Mouse (Mus musculus) liver, postnatal 0 days (tissue): ENCODE data around the gene Tex48. TPM values are rescaled to one million over a fixed set of nuclear protein-coding genes. Genes with fewer than 3 reads are reported as not detected.

Experiments
- ATAC-seq: fragments of 200-750 bp; cut with Nextera tagmentation; 2 replicates; pipeline ENCODE4 v1.8.0; 2017; ENCODE audit warnings: mild to moderate bottlenecking, moderate library complexity
- DNase-seq: peaks from one replicate; pipeline ENCODE4 v3.0.0-alpha.2; 2016
- H3K27ac ChIP-seq: fragments of 300-500 bp; sonication (generic); 2 replicates; pipeline ENCODE4 v1.5.1; 2014; ENCODE audit warnings: antibody characterized with exemption, moderate library complexity, mild to moderate bottlenecking, low read depth
- H3K27me3 ChIP-seq: fragments of 300-500 bp; sonication (generic); 2 replicates; pipeline ENCODE4 v1.6.1; 2014; ENCODE audit warnings: low read length, control low read depth, mixed read lengths; ENCODE audit not compliant: insufficient read depth
- H3K36me3 ChIP-seq: fragments of 300-500 bp; sonication (generic); replicated peaks from 2 replicates; pipeline ENCODE4 v1.6.1; 2014; ENCODE audit warnings: mild to moderate bottlenecking, control low read depth, low read length, moderate library complexity, mixed read lengths; ENCODE audit not compliant: insufficient read depth
- H3K4me1 ChIP-seq: fragments of 300-500 bp; sonication (generic); 2 replicates; pipeline ENCODE4 v1.6.1; 2014; ENCODE audit warnings: antibody characterized with exemption, mild to moderate bottlenecking, control low read depth; ENCODE audit not compliant: insufficient read depth
- H3K4me2 ChIP-seq: fragments of 300-500 bp; sonication (generic); 2 replicates; pipeline ENCODE4 v1.6.1; 2014; ENCODE audit warnings: low read depth, mild to moderate bottlenecking, low read length, moderate library complexity, mixed read lengths
- H3K4me3 ChIP-seq: fragments of 300-500 bp; sonication (generic); 2 replicates; pipeline ENCODE4 v1.5.1; 2014; ENCODE audit warnings: low read depth, low read length
- H3K9ac ChIP-seq: fragments of 300-500 bp; sonication (generic); replicated peaks from 2 replicates; pipeline ENCODE4 v1.6.1; 2014; ENCODE audit warnings: mild to moderate bottlenecking, moderate library complexity
- H3K9me3 ChIP-seq: fragments of 300-500 bp; sonication (generic); 2 replicates; pipeline ENCODE4 v1.6.1; 2016; ENCODE audit warnings: mild to moderate bottlenecking, control low read depth, low read length, mixed read lengths
- CTCF ChIP-seq: sonication (generic); IDR thresholded peaks from 2 replicates; pipeline ENCODE4 v1.5.1; 2016; ENCODE audit warnings: antibody characterized with exemption, low read depth
- EP300 ChIP-seq: IDR thresholded peaks from 2 replicates; pipeline ENCODE4 v1.6.1; 2016; ENCODE audit warnings: antibody characterized with exemption, low read depth, mild to moderate bottlenecking
- WGBS: fragments of 180-500 bp; shearing (Covaris S2); extraction: QIAGEN DNeasy Blood & Tissue Kit; methylation state at CpG from one replicate; pipeline ENCODE4 v1.1.7; 2014; ENCODE audit not compliant: insufficient replicate concordance; 5-methylcytosine and 5-hydroxymethylcytosine counted together
- polyA plus RNA-seq: library from polyadenylated mRNA; unstranded; fragments of >200 nt; fragmentation: Nextera tagmentation; extraction: Ambion mirVana; gene quantifications from 2 replicates; pipeline ENCODE4 v1.2.1, GENCODE M21; 2015

The Tex48 gene
- polyA plus RNA-seq, 1 experiment from 2014 or later, result not detected

DNA sequence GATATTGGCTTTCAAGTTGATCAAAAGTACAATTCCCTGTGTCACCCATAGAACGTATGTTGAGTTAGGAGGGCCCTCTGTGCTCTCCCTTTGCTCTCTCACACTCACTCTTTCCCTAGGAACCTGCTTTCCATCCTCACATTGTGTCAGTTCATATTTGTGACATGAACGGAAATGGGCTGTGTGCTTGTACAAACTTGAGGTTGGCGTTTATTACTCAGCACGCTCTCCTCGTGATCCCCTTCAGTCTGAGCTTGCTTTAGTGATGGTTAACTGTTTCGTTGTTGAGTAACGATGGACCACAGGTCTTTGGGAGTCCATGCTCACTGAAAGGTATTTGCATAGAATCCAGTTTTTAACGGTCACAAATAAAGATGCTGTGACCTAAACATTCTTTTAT is 4.9 kb upstream of the Tex48 start:
- Histone ChIP-seq H3K9ac (no peak overlapping the region), H3K4me3 (no peak overlapping the region), H3K4me1 (no peaks in the 10 kb centered on the region), H3K4me2 (no peak overlapping the region), H3K27ac (no peak overlapping the region), H3K9me3 (no peaks in the 10 kb centered on the region), H3K36me3 (no peaks in the 10 kb centered on the region), H3K27me3 (no peaks in the 10 kb centered on the region)
- no peak for TF ChIP-seq EP300
- TF ChIP-seq CTCF, result no peak
- no peak for ATAC-seq
- WGBS, result 74% methylated on average over 8 of the region's 8 CpGs
- DNase-seq, result no peak

DNA sequence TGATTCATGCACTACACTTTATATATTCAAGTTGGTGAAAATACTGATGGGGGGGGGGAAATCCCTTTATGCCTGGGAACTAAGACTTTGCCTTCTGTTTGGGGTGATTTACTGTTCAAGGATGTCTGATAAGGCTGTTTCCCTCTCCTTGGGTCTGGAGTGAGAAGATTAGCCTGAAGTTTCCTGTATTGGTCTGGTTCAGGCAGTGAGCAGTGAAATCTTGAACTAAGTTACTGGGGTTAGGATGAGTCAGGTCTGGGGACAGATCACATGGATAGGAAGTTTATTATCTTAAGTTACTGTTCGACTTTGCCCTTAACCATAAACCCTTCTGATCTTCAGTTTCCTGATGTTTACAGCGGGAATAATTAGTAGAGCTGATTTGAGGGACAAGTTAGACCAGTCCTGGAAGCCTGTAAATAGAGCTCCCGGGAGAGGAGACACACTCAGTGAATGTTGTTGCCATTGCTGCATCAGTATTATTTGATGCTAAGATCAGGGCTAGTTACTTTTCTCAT is 3.4 kb upstream of the Tex48 start:
- Histone ChIP-seq H3K4me1 (no peaks in the 10 kb centered on the region), H3K4me2 (no peak overlapping the region), H3K27me3 (no peaks in the 10 kb centered on the region), H3K27ac (no peak overlapping the region), H3K9ac (no peak overlapping the region), H3K36me3 (no peaks in the 10 kb centered on the region), H3K4me3 (no peak overlapping the region), H3K9me3 (no peaks in the 10 kb centered on the region)
- whole genome bisulfite sequencing, result 26% methylated on average over 3 of the region's 3 CpGs
- TF ChIP-seq EP300, result no peak
- TF ChIP-seq CTCF, result no peak
- ATAC-seq (no peak), DNase-seq (no peak)

DNA sequence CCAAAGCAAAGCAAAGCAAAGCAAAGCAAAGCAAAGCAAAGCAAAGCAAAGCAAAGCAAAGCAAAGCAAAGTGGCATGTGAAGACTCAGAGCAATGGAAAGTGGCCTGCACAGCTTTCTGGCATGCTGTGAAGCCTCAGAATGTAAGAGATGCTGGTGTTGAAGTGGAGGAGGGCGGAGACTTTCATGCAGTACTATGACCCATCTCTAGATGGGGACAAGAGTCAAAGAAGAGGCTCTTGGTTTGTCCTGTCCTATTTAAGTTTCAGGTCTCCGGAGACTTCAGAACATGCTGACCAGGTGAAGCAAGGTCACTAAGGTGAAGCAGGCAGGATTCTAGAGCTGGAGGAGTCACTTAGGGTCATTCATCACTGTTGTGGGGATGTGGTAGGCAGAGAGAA is 367 bp downstream of the Tex48 start:
- ATAC-seq (no peak), DNase-seq (no peak)
- H3K4me1 ChIP-seq, result no peaks in the 10 kb centered on the region
- H3K4me2 ChIP-seq, result no peak overlapping the region
- TF ChIP-seq CTCF (no peak), EP300 (no peak)
- no peak overlapping the region for H3K4me3 ChIP-seq
- no peaks in the 10 kb centered on the region for H3K9me3 ChIP-seq
- no peak overlapping the region for H3K9ac ChIP-seq
- no peak overlapping the region for H3K27ac ChIP-seq
- H3K36me3 ChIP-seq, result no peaks in the 10 kb centered on the region
- no peaks in the 10 kb centered on the region for H3K27me3 ChIP-seq
- WGBS, result 67% methylated on average over 2 of the region's 2 CpGs

DNA sequence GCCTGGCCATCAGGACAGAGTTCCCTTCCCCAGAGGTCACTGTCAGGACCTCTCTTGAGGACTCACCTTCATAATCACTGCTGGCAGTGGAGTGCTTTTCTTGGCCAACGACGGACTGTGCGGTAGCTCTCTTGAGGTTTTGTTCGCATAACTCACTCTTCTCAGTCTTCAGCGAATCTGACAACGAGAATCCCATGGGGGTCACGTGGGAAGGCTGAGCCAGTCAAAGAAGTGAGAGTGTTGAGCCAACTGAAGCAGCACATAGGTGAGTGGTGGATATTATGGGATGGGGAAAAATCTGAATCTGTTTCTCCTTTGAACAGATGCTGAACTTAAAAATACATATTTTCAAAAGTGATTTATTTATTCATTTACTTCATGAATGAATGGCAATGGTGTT is 13.8 kb downstream of the Tex48 start:
- Histone ChIP-seq H3K9me3 (no peaks in the 10 kb centered on the region), H3K36me3 (no peaks in the 10 kb centered on the region), H3K4me1 (no peaks in the 10 kb centered on the region), H3K4me3 (no peak overlapping the region), H3K27me3 (peaks cover 3% of the 10 kb centered on the region; the same call in 1 of the 2 replicates), H3K27ac (no peak overlapping the region), H3K9ac (no peak overlapping the region), H3K4me2 (no peak overlapping the region)
- DNase-seq (no peak), ATAC-seq (no peak)
- WGBS, result 75% methylated on average over 7 of the region's 7 CpGs
- TF ChIP-seq EP300 (no peak), CTCF (no peak)

DNA sequence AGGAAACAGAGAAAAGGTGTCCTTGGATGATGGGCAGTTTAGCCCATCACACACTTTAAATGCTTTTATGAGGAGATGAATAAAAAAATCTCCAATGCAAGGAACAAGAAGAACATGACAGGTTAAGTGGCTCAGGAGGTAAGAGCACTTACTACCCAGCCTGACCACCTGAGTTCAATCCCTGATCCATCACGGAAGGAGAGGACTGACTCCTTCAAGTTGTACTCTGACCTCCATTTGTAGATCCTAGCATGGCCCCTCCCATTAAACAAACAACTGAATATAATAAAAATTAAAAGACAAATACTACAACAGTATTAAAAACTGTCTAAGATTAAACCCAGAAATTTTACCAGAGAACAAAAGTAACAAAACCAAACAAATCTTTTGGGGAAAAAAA is 16.3 kb downstream of the Tex48 start:
- H3K27ac ChIP-seq, result no peak overlapping the region
- H3K4me1 ChIP-seq, result no peaks in the 10 kb centered on the region
- no peak overlapping the region for H3K4me3 ChIP-seq
- no peak overlapping the region for H3K9ac ChIP-seq
- ATAC-seq, result no peak
- no peaks in the 10 kb centered on the region for H3K9me3 ChIP-seq
- 68% methylated on average over 1 of the region's 1 CpGs for WGBS
- DNase-seq, result no peak
- TF ChIP-seq EP300 (no peak), CTCF (no peak)
- H3K4me2 ChIP-seq, result no peak overlapping the region
- peaks cover 3% of the 10 kb centered on the region; the same call in 1 of the 2 replicates for H3K27me3 ChIP-seq
- H3K36me3 ChIP-seq, result no peaks in the 10 kb centered on the region

DNA sequence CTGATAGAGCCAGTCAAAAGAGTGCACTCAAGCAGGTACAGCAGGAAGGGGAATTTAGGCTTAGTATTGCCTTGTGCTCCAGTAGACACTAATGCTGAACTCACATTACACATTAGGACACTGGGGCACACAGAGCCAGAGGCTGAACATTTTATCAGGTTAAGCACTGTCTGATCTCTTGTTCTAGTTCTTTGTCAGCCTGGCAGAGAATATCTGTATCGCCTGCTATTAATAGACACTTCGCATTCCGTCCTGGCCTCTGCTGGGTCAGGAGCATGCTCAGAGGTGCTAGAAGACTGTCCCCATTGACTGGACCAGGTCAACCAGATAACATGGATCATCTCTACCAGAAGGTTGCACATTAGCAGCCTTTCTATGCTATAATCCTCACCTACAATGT is 16.7 kb downstream of the Tex48 start:
- Histone ChIP-seq H3K4me3 (no peak overlapping the region), H3K4me2 (no peak overlapping the region), H3K27me3 (peaks cover 3% of the 10 kb centered on the region; the same call in 1 of the 2 replicates), H3K27ac (no peak overlapping the region), H3K9me3 (no peaks in the 10 kb centered on the region), H3K9ac (no peak overlapping the region), H3K36me3 (no peaks in the 10 kb centered on the region), H3K4me1 (no peaks in the 10 kb centered on the region)
- TF ChIP-seq CTCF (no peak), EP300 (no peak)
- 88% methylated on average over 3 of the region's 3 CpGs for WGBS
- DNase-seq (no peak), ATAC-seq (no peak)

DNA sequence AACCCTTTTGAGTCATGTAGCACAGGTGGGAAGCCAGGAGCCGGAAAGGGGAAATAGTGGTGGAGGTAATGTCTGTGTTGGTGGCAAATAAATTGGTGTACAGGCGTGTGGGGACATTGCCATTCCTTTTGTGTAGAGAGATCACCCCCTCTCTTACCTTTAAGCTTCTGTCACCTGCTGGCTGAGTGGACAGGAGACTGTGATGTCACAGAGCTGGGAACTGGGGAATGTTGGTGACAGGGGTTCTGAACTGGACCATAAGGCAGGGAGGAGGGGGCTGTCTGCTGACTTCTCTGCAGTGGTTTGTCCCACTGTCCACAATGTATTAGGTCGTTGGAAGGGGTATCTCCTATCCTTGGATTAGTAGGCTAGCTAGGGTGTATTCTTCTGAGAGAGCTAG is 17.3 kb downstream of the Tex48 start, which contains the start of gene Gm11213:
Gm11213 (minus strand) TSS at position 317 of the 400 bp plus-strand sequence.
- DNase-seq, result no peak
- 57% methylated on average over 3 of the region's 3 CpGs for WGBS
- H3K4me3 ChIP-seq, result no peak within 1 kb of the TSS

More for the DNA sequence above, 17.3 kb downstream of the Tex48 start, which contains the start of gene Gm11213:
- no peaks in the 10 kb centered on the region for H3K4me1 ChIP-seq
- no peak for ATAC-seq
- no peak within 1 kb of the TSS for H3K27ac ChIP-seq
- TF ChIP-seq EP300 (no peak), CTCF (no peak)
- no peaks in the 10 kb centered on the region for H3K36me3 ChIP-seq
- H3K27me3 ChIP-seq, result peaks cover 3% of the 10 kb centered on the region; the same call in 1 of the 2 replicates
- H3K9me3 ChIP-seq, result no peaks in the 10 kb centered on the region
- no peak within 1 kb of the TSS for H3K4me2 ChIP-seq
- H3K9ac ChIP-seq, result no peak within 1 kb of the TSS
